Mouse (Mus musculus): ENCODE data around the gene Phrf1. TPM values are rescaled to one million over a fixed set of nuclear protein-coding genes. Genes with fewer than 3 reads are reported as not detected.
"Not testable (repeated sequence)": the region's sequence is repeated elsewhere in the genome, so short reads cannot be mapped to it uniquely, and the experiment has no call there.

Gene Phrf1
- polyA plus RNA-seq, 1 experiment from 2014 or later, result 72.1 TPM

DNA sequence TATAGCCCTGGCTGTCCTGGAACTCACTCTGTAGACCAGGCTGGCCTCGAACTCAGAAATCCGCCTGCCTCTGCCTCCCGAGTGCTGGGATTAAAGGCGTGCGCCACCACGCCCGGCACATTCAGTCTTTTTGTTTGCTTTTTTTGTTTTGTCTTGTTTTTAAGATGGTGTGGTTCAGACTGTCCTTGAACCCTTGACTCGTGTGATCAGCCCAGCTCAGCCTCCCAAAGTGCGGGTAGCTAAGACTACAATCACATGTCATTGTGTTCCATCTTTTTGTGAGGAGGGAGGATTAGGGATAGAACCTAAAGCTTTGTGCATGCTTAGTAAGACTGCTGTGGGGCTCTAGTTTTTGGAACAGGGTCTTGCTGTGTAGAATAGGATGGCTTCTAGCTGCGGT lies 3.0 kb downstream of the Phrf1 start:
- WGBS, result 90% methylated on average over 9 of the region's 10 CpGs
- Histone ChIP-seq H3K27ac (ENCODE audit: low read length) (no peak overlapping the region), H3K4me3 (ENCODE audit: low read depth, low read length) (no peak overlapping the region), H3K9me3 (ENCODE audit: control insufficient read depth, low read depth, low read length) (no peaks in the 10 kb centered on the region), H3K4me2 (replicated peaks; ENCODE audit: low read depth, low read length) (no peak overlapping the region), H3K9ac (replicated peaks; ENCODE audit: low read depth, low read length) (no peak overlapping the region), H3K4me1 (ENCODE audit: control insufficient read depth, insufficient read depth, low read length) (peaks cover 9% of the 10 kb centered on the region), H3K36me3 (ENCODE audit: control insufficient read depth, insufficient read depth, low read length) (peaks cover 43% of the 10 kb centered on the region), H3K27me3 (ENCODE audit: control insufficient read depth, insufficient read depth, low read length) (no peaks in the 10 kb centered on the region)
- ATAC-seq (ENCODE audit: insufficient number of reproducible peaks, insufficient read depth, low FRiP score, low read depth), result no peak

DNA sequence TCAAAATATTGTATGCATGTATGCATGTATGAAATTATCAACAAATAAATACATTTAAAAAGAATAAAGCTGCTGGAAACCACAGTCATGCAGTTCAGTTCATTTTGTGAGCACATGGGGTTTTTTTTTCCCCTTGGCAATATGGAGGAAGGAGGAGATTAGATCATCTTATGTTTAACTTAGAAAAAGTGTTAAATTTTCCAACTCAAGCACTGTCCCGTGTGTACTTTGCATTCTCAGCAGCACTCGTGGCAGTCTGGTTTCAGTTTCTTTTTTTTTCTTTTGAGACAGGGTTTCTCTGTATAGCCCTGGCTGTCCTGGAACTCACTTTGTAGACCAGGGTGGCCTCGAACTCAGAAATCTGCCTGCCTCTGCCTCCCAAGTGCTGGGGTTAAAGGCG lies 21.9 kb downstream of the Phrf1 start:
- H3K27ac ChIP-seq (ENCODE audit: low read length); H3K4me3 ChIP-seq (ENCODE audit: low read depth, low read length); H3K9ac ChIP-seq (replicated peaks; ENCODE audit: low read depth, low read length); ATAC-seq (ENCODE audit: insufficient number of reproducible peaks, insufficient read depth, low FRiP score, low read depth); H3K27me3 ChIP-seq (ENCODE audit: control insufficient read depth, insufficient read depth, low read length); H3K4me1 ChIP-seq (ENCODE audit: control insufficient read depth, insufficient read depth, low read length); H3K9me3 ChIP-seq (ENCODE audit: control insufficient read depth, low read depth, low read length); H3K4me2 ChIP-seq (replicated peaks; ENCODE audit: low read depth, low read length): not testable (repeated sequence)
- 89% methylated on average over 4 of the region's 4 CpGs for WGBS
- peaks cover 76% of the 10 kb centered on the region for H3K36me3 ChIP-seq (ENCODE audit: control insufficient read depth, insufficient read depth, low read length)

DNA sequence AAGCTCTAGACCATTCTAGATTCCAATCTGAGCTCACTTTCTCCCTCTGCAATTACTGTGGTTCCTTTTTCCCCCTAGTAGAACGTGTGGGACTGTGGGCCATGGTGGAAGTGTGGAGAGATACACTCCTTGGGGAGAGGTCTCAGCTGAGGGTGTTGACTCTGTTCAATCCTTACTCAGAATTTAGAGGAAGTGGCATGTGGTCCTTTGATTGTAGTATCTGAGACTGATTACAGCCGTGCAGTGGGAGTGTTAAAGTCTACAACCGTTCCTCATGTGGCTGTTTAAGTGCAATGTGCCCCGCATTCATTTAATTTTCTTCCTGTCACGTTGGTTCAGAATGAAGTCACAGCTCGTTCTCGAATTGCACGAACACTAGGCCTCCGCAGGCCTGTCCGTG lies 27.6 kb downstream of the Phrf1 start:
- WGBS, result 94% methylated on average over 10 of the region's 10 CpGs
- no peak for ATAC-seq (ENCODE audit: insufficient number of reproducible peaks, insufficient read depth, low FRiP score, low read depth)
- H3K4me1 ChIP-seq (ENCODE audit: control insufficient read depth, insufficient read depth, low read length), result no peaks in the 10 kb centered on the region
- H3K4me2 ChIP-seq (replicated peaks; ENCODE audit: low read depth, low read length), result no peak overlapping the region
- peaks cover 86% of the 10 kb centered on the region for H3K36me3 ChIP-seq (ENCODE audit: control insufficient read depth, insufficient read depth, low read length)
- H3K27ac ChIP-seq (ENCODE audit: low read length), result no peak overlapping the region
- H3K9me3 ChIP-seq (ENCODE audit: control insufficient read depth, low read depth, low read length), result no peaks in the 10 kb centered on the region
- no peaks in the 10 kb centered on the region for H3K27me3 ChIP-seq (ENCODE audit: control insufficient read depth, insufficient read depth, low read length)
- no peak overlapping the region for H3K9ac ChIP-seq (replicated peaks; ENCODE audit: low read depth, low read length)
- no peak overlapping the region for H3K4me3 ChIP-seq (ENCODE audit: low read depth, low read length)

DNA sequence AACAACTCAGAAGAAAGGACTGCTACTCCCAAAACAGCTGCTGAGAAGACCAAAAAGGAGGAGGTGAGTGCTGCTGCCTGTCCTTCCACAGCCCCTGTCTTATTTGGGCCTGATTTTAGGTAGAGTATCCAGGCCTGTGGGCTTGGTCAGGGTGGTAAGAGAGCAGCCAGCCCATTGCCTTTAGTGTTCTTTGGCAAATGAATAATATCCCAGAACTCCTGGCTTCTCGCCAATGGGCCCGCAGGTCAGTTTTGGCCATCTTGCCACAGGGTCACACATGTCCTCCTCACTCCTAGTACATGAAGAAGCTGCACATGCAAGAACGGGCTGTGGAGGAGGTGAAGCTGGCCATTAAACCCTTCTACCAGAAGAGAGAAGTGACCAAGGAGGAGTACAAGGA lies 32.9 kb downstream of the Phrf1 start:
- WGBS, result 85% methylated on average over 3 of the region's 3 CpGs
- no peaks in the 10 kb centered on the region for H3K9me3 ChIP-seq (ENCODE audit: control insufficient read depth, low read depth, low read length)
- no peak overlapping the region for H3K27ac ChIP-seq (ENCODE audit: low read length)
- no peak overlapping the region for H3K4me3 ChIP-seq (ENCODE audit: low read depth, low read length)
- H3K4me2 ChIP-seq (replicated peaks; ENCODE audit: low read depth, low read length), result no peak overlapping the region
- ATAC-seq (ENCODE audit: insufficient number of reproducible peaks, insufficient read depth, low FRiP score, low read depth), result no peak
- H3K36me3 ChIP-seq (ENCODE audit: control insufficient read depth, insufficient read depth, low read length), result peaks cover 73% of the 10 kb centered on the region
- H3K9ac ChIP-seq (replicated peaks; ENCODE audit: low read depth, low read length), result no peak overlapping the region
- H3K27me3 ChIP-seq (ENCODE audit: control insufficient read depth, insufficient read depth, low read length), result no peaks in the 10 kb centered on the region
- H3K4me1 ChIP-seq (ENCODE audit: control insufficient read depth, insufficient read depth, low read length), result 0 out of 2 replicates have a peak, but pooled peaks cover 2% of the 10 kb centered on the region

DNA sequence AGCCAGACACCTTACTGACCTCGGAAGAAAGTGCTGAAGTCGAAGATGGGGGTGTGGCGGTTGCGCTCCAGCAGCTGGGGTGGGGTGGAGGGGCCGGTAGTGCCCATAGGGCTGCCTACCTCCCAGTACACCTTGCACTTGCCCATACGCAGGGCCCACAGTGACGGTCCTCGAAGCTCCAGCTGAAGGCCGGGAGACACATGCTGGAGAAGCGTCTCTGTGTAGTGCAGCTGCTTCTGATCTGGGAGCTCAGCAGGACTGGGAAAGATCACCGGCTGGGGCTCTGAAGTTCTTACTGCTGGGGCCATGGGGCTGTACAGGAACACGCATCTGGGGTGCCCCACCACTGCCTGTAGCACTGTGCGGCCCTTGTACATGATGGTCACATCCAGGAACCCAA lies 35.1 kb downstream of the Phrf1 start:
- WGBS, result 90% methylated on average over 13 of the region's 13 CpGs
- ATAC-seq (ENCODE audit: insufficient number of reproducible peaks, insufficient read depth, low FRiP score, low read depth), result no peak
- no peaks in the 10 kb centered on the region for H3K27me3 ChIP-seq (ENCODE audit: control insufficient read depth, insufficient read depth, low read length)
- H3K9ac ChIP-seq (replicated peaks; ENCODE audit: low read depth, low read length), result no peak overlapping the region
- H3K4me3 ChIP-seq (ENCODE audit: low read depth, low read length), result no peak overlapping the region
- no peaks in the 10 kb centered on the region for H3K9me3 ChIP-seq (ENCODE audit: control insufficient read depth, low read depth, low read length)
- H3K36me3 ChIP-seq (ENCODE audit: control insufficient read depth, insufficient read depth, low read length), result peaks cover 52% of the 10 kb centered on the region
- H3K27ac ChIP-seq (ENCODE audit: low read length), result no peak overlapping the region
- no peak overlapping the region for H3K4me2 ChIP-seq (replicated peaks; ENCODE audit: low read depth, low read length)
- H3K4me1 ChIP-seq (ENCODE audit: control insufficient read depth, insufficient read depth, low read length), result 0 out of 2 replicates have a peak, but pooled peaks cover 2% of the 10 kb centered on the region

DNA sequence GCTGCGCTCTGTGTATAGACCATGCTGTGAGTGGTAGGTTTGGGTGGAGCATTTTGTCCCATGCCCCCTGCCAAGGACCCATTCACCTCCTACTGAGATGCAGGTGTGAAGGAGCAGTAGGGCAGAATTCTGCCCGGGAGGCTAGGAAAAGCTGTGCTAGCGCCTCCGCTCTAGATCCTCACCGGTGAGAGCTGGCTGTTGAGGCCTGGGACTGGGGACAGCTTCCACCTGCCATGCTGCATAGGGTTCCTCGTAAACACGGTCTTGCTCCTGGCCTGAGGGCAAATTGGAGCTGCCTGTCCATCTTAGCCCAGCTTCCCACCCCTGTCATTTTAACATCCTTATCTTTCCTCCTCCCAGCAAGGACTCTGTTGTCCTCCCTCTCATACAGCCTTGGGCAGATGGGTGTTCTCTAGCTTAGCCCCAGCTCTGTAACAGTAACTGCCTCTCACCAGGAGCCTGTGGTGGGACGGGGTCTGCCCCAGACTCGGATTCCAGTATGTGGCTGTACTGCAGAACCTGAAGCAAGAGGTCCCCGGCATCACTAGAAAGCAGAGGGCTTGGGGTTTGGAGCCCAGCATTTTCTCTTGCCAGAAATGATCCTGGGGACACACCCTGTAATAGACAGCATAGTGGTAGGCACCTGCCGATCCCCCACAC lies 35.6 kb downstream of the Phrf1 start:
- H3K4me1 ChIP-seq (ENCODE audit: control insufficient read depth, insufficient read depth, low read length), result 0 out of 2 replicates have a peak, but pooled peaks cover 2% of the 10 kb centered on the region
- H3K36me3 ChIP-seq (ENCODE audit: control insufficient read depth, insufficient read depth, low read length), result peaks cover 46% of the 10 kb centered on the region
- 71% methylated on average over 11 of the region's 11 CpGs for WGBS
- no peak overlapping the region for H3K27ac ChIP-seq (ENCODE audit: low read length)
- H3K9me3 ChIP-seq (ENCODE audit: control insufficient read depth, low read depth, low read length), result no peaks in the 10 kb centered on the region
- H3K4me2 ChIP-seq (replicated peaks; ENCODE audit: low read depth, low read length), result no peak overlapping the region
- H3K4me3 ChIP-seq (ENCODE audit: low read depth, low read length), result no peak overlapping the region
- no peak for ATAC-seq (ENCODE audit: insufficient number of reproducible peaks, insufficient read depth, low FRiP score, low read depth)
- no peak overlapping the region for H3K9ac ChIP-seq (replicated peaks; ENCODE audit: low read depth, low read length)
- no peaks in the 10 kb centered on the region for H3K27me3 ChIP-seq (ENCODE audit: control insufficient read depth, insufficient read depth, low read length)

DNA sequence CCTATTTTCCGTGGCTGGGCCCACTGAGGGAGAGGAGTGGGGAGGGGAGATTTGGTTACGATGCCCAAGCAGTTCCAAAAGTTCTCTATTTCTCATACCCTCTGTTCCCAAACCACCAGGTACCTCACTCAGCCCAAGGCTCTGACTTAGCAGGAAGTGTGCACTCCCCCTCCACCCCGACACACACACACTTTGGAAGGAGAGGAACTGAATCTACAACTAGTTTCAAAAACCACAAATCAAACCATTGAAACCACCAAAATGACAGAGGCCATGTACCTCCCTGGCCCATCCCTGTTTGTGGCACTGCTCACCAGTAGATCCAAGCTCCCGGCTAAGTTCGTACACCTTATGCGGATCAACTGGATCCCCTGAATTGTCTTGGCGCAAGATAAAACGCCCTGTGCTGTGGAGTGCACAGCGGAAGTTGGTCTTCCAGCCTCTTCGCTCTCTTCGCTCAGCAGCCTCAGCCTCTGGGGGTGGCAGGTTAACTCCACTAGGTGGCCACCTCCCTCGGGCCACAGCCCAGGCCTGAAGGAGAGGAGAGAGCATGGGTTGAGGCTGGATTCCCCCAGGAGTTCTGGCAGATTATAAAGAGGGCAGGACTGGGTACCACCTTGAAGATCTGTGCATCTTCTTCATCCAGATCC lies 36.3 kb downstream of the Phrf1 start:
- Histone ChIP-seq H3K4me3 (ENCODE audit: low read depth, low read length) (no peak overlapping the region), H3K9me3 (ENCODE audit: control insufficient read depth, low read depth, low read length) (no peaks in the 10 kb centered on the region), H3K4me1 (ENCODE audit: control insufficient read depth, insufficient read depth, low read length) (0 out of 2 replicates have a peak, but pooled peaks cover 2% of the 10 kb centered on the region), H3K4me2 (replicated peaks; ENCODE audit: low read depth, low read length) (peak overlapping the region; percentile 78; the same call in 1 of the 2 replicates), H3K36me3 (ENCODE audit: control insufficient read depth, insufficient read depth, low read length) (peaks cover 40% of the 10 kb centered on the region), H3K27ac (ENCODE audit: low read length) (no peak overlapping the region), H3K9ac (replicated peaks; ENCODE audit: low read depth, low read length) (no peak overlapping the region), H3K27me3 (ENCODE audit: control insufficient read depth, insufficient read depth, low read length) (no peaks in the 10 kb centered on the region)
- ATAC-seq (ENCODE audit: insufficient number of reproducible peaks, insufficient read depth, low FRiP score, low read depth), result peak; percentile 24; the same call in 1 of the 2 replicates
- 34% methylated on average over 12 of the region's 12 CpGs for WGBS

DNA sequence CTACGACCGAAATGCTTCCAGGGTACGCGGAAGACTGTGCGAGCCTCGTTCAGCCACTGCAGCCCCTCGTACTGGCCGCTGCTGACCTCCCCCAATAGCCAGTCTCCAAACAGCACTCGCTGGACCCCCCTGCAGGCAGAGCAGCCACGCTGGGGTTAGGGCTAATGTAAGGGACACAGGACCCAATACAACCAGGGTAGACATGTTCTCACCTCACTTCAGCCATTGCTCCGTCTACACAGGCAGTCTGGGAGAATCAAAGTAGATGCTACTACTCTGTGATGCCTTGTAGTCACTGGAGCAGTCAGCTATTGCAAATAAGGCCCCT lies 36.8 kb downstream of the Phrf1 start:
- H3K9me3 ChIP-seq (ENCODE audit: control insufficient read depth, low read depth, low read length), result no peaks in the 10 kb centered on the region
- H3K9ac ChIP-seq (replicated peaks; ENCODE audit: low read depth, low read length), result no peak overlapping the region
- 41% methylated on average over 11 of the region's 11 CpGs for WGBS
- H3K27ac ChIP-seq (ENCODE audit: low read length), result no peak overlapping the region
- H3K4me2 ChIP-seq (replicated peaks; ENCODE audit: low read depth, low read length), result peak overlapping the region; percentile 78
- H3K27me3 ChIP-seq (ENCODE audit: control insufficient read depth, insufficient read depth, low read length), result no peaks in the 10 kb centered on the region
- no peak for ATAC-seq (ENCODE audit: insufficient number of reproducible peaks, insufficient read depth, low FRiP score, low read depth)
- peaks cover 35% of the 10 kb centered on the region for H3K36me3 ChIP-seq (ENCODE audit: control insufficient read depth, insufficient read depth, low read length)
- 0 out of 2 replicates have a peak, but pooled peaks cover 2% of the 10 kb centered on the region for H3K4me1 ChIP-seq (ENCODE audit: control insufficient read depth, insufficient read depth, low read length)
- peak overlapping the region; percentile 53; the same call in 1 of the 2 replicates for H3K4me3 ChIP-seq (ENCODE audit: low read depth, low read length)
